Mouse (Mus musculus) lung, postnatal 0 days (tissue): ENCODE results near the gene Stxbp4. TPM values are rescaled to one million over a fixed set of nuclear protein-coding genes. Genes with fewer than 3 reads are reported as not detected.

Source experiments
- ATAC-seq: fragments of 200-750 bp; cut with Nextera tagmentation; 2 replicates; pipeline ENCODE4 v1.8.0; 2017; ENCODE audit warnings: moderate library complexity
- DNase-seq: peaks from one replicate; pipeline ENCODE4 v3.0.0-alpha.2; 2016; ENCODE audit warnings: low spot score
- H3K27ac ChIP-seq: fragments of 300-500 bp; sonication (generic); 2 replicates; pipeline ENCODE4 v1.5.1; 2014; ENCODE audit warnings: antibody characterized with exemption, mild to moderate bottlenecking, low read length, mixed read lengths
- H3K27me3 ChIP-seq: fragments of 300-500 bp; sonication (generic); replicated peaks from 2 replicates; pipeline ENCODE4 v1.6.1; 2014; ENCODE audit warnings: low read length, mixed read lengths; ENCODE audit not compliant: insufficient read depth
- H3K36me3 ChIP-seq: fragments of 300-500 bp; sonication (generic); 2 replicates; pipeline ENCODE4 v1.6.1; 2014; ENCODE audit warnings: low read length, mixed read lengths; ENCODE audit not compliant: insufficient read depth
- H3K4me1 ChIP-seq: fragments of 300-500 bp; sonication (generic); 2 replicates; pipeline ENCODE4 v1.6.1; 2014; ENCODE audit warnings: antibody characterized with exemption, low read depth, low read length, mixed read lengths; ENCODE audit not compliant: insufficient read depth
- H3K4me2 ChIP-seq: fragments of 300-500 bp; sonication (generic); replicated peaks from 2 replicates; pipeline ENCODE4 v1.6.1; 2014; ENCODE audit warnings: low read depth, mild to moderate bottlenecking, low read length, moderate library complexity, mixed read lengths
- H3K4me3 ChIP-seq: fragments of 300-500 bp; sonication (generic); 2 replicates; pipeline ENCODE4 v1.5.1; 2014; ENCODE audit warnings: low read depth, low read length
- H3K9ac ChIP-seq: fragments of 300-500 bp; sonication (generic); replicated peaks from 2 replicates; pipeline ENCODE4 v1.6.1; 2014; ENCODE audit warnings: low read depth, mild to moderate bottlenecking
- H3K9me3 ChIP-seq: fragments of 300-500 bp; sonication (generic); 2 replicates; pipeline ENCODE4 v1.6.1; 2016; ENCODE audit warnings: low read length, mixed read lengths
- CTCF ChIP-seq: IDR thresholded peaks from 2 replicates; pipeline ENCODE4 v1.5.1; 2016; ENCODE audit warnings: antibody characterized with exemption, mild to moderate bottlenecking
- EP300 ChIP-seq: IDR thresholded peaks from 2 replicates; pipeline ENCODE4 v1.6.1; 2016; ENCODE audit warnings: antibody characterized with exemption, mild to moderate bottlenecking, control low read depth
- whole genome bisulfite sequencing: fragments of 180-500 bp; shearing (Covaris S2); extraction: QIAGEN DNeasy Blood & Tissue Kit; methylation state at CpG from one replicate; pipeline ENCODE4 v1.1.7; 2014; 5-methylcytosine and 5-hydroxymethylcytosine counted together
- polyA plus RNA-seq: library from polyadenylated mRNA; unstranded; fragments of >200 nt; fragmentation: Nextera tagmentation; extraction: Ambion mirVana; gene quantifications from 2 replicates; pipeline ENCODE4 v1.2.1, GENCODE M21; 2015

Stxbp4 gene
- polyA plus RNA-seq, 1 experiment from 2014 or later = 4.2 TPM

GRCm38 (mm10) chr11:90553963-90554362, 83.9 kb downstream of the Stxbp4 start:
- H3K36me3 ChIP-seq = no peaks in the 10 kb centered on the region
- no peaks in the 10 kb centered on the region for H3K27me3 ChIP-seq
- H3K4me2 ChIP-seq = no peak overlapping the region
- no peak for ATAC-seq
- H3K27ac ChIP-seq = no peak overlapping the region
- no peaks in the 10 kb centered on the region for H3K4me1 ChIP-seq
- TF ChIP-seq CTCF (no peak), EP300 (no peak)
- no peak for DNase-seq
- no peak overlapping the region for H3K9ac ChIP-seq
- H3K9me3 ChIP-seq = no peaks in the 10 kb centered on the region
- no peak overlapping the region for H3K4me3 ChIP-seq
- 48% methylated on average over 5 of the region's 5 CpGs for WGBS

GRCm38 (mm10) chr11:90552303-90553201, 85.3 kb downstream of the Stxbp4 start:
- WGBS = 84% methylated on average over 18 of the region's 18 CpGs
- DNase-seq (no peak), ATAC-seq (no peak)
- no peaks in the 10 kb centered on the region for H3K36me3 ChIP-seq
- no peak overlapping the region for H3K27ac ChIP-seq
- no peaks in the 10 kb centered on the region for H3K9me3 ChIP-seq
- H3K27me3 ChIP-seq = no peaks in the 10 kb centered on the region
- no peaks in the 10 kb centered on the region for H3K4me1 ChIP-seq
- no peak for TF ChIP-seq CTCF
- TF ChIP-seq EP300 = no peak
- H3K4me3 ChIP-seq = no peak overlapping the region
- H3K9ac ChIP-seq = no peak overlapping the region
- H3K4me2 ChIP-seq = no peak overlapping the region

GRCm38 (mm10) chr11:90548560-90548959, 89.3 kb downstream of the Stxbp4 start:
- 48% methylated on average over 13 of the region's 13 CpGs for WGBS
- no peak overlapping the region for H3K27ac ChIP-seq
- no peaks in the 10 kb centered on the region for H3K27me3 ChIP-seq
- ATAC-seq (no peak), DNase-seq (no peak)
- no peak overlapping the region for H3K9ac ChIP-seq
- H3K4me2 ChIP-seq = no peak overlapping the region
- no peaks in the 10 kb centered on the region for H3K9me3 ChIP-seq
- H3K36me3 ChIP-seq = no peaks in the 10 kb centered on the region
- TF ChIP-seq CTCF (no peak), EP300 (no peak)
- H3K4me1 ChIP-seq = no peaks in the 10 kb centered on the region
- H3K4me3 ChIP-seq = no peak overlapping the region

GRCm38 (mm10) chr11:90538636-90539263, 99.1 kb downstream of the Stxbp4 start:
- H3K9me3 ChIP-seq = no peaks in the 10 kb centered on the region
- H3K27ac ChIP-seq = no peak overlapping the region
- WGBS = 95% methylated on average over 7 of the region's 7 CpGs
- H3K4me2 ChIP-seq = no peak overlapping the region
- no peak overlapping the region for H3K9ac ChIP-seq
- no peaks in the 10 kb centered on the region for H3K27me3 ChIP-seq
- no peak for TF ChIP-seq EP300
- no peak for TF ChIP-seq CTCF
- no peak overlapping the region for H3K4me3 ChIP-seq
- DNase-seq (no peak), ATAC-seq (no peak)
- H3K4me1 ChIP-seq = no peaks in the 10 kb centered on the region
- H3K36me3 ChIP-seq = 0 out of 2 replicates have a peak, but pooled peaks cover 4% of the 10 kb centered on the region

- Histone ChIP-seq H3K27ac (no peak overlapping the region), H3K4me3 (no peak overlapping the region), H3K36me3 (no peaks in the 10 kb centered on the region), H3K4me2 (no peak overlapping the region), H3K9me3 (no peaks in the 10 kb centered on the region), H3K27me3 (no peaks in the 10 kb centered on the region), H3K9ac (no peak overlapping the region), H3K4me1 (no peaks in the 10 kb centered on the region)
- ATAC-seq (no peak), DNase-seq (no peak)
- no peak for TF ChIP-seq CTCF
- 74% methylated on average over 2 of the region's 2 CpGs for WGBS
Observed at GRCm38 (mm10) chr11:90525311-90525710, 112.6 kb downstream of the Stxbp4 start.

GRCm38 (mm10) chr11:90521040-90521439, 116.8 kb downstream of the Stxbp4 start:
- Histone ChIP-seq H3K9me3 (no peaks in the 10 kb centered on the region), H3K4me1 (0 out of 2 replicates have a peak, but pooled peaks cover 3% of the 10 kb centered on the region), H3K4me2 (no peak overlapping the region), H3K27ac (no peak overlapping the region), H3K4me3 (no peak overlapping the region), H3K36me3 (no peaks in the 10 kb centered on the region), H3K27me3 (no peaks in the 10 kb centered on the region), H3K9ac (no peak overlapping the region)
- DNase-seq (no peak), ATAC-seq (no peak)
- 67% methylated on average over 8 of the region's 8 CpGs for WGBS
- TF ChIP-seq CTCF (no peak), EP300 (no peak)
